ENCODE assay signal across 23 mouse cellular contexts in the genomic region with DNA sequence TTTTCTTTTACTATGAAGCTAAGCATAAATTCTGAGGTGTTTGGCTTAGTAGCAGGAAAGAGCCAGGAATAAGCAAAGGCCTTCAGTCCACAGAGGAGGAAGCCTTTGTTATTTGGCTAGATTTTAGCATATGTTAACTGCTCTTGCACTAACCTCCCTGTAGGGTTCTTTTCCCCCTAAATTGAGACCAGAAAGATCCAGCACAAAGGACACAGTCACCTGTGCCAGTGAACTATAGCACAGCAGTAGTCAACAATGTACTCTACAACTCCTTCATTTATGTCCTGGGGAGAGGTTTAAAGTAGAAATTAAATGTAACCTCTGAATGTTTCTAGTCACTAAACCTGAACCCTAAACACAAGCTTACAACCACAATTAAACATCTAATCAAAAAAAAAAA.
A peak's percentile ranks its signal among the peaks of the same experiment; 100 is the strongest.
DNase-seq lines count a peak whose midpoint lies in the region; TF ChIP-seq lines count a peak whose summit lies in the region.
"Had no signal": no experiment of that assay in that cellular context is flagged by ENCODE, and none has a peak within 500 bp of the region (broad histone marks: within the 10 kb centered on the region; RNA-seq: fewer than 3 reads in every experiment).

No protein-coding gene starts in this region.

- no peaks in the 10 kb centered on the region for H3K9me3 ChIP-seq in ES-E14 (ENCODE audit: control insufficient read depth, insufficient read depth, low read depth, low read length)
- H3K9me3 ChIP-seq in embryonic facial prominence, embryonic 10.5 days = no peaks in the 10 kb centered on the region
- H3K9me3 ChIP-seq: embryonic facial prominence, embryonic 12.5 days; embryonic facial prominence, embryonic 15.5 days; heart, embryonic 10.5 days; heart, embryonic 13.5 days had no signal

- H3K9ac ChIP-seq in ES-E14 (ENCODE audit: insufficient read depth, low read depth, low read length, poor library complexity, severe bottlenecking) = no peak overlapping the region
- H3K9ac ChIP-seq: embryonic facial prominence, embryonic 12.5 days; embryonic facial prominence, embryonic 15.5 days; forebrain, embryonic 12.5 days; heart, embryonic 13.5 days; hindbrain, embryonic 14.5 days had no signal

- H3K4me1 ChIP-seq in ES-E14 (ENCODE audit: control insufficient read depth in 2 of 2, insufficient read depth in 2 of 2, low read length in 2 of 2, poor library complexity in 1 of 2) = peaks cover 0 to 6% of the 10 kb centered on the region in 2 experiments; a peak in 2 of 4 replicates
- H3K4me1 ChIP-seq in embryonic facial prominence, embryonic 10.5 days = no peaks in the 10 kb centered on the region
- H3K4me1 ChIP-seq: embryonic facial prominence, embryonic 12.5 days; embryonic facial prominence, embryonic 15.5 days; heart, embryonic 10.5 days; heart, embryonic 13.5 days had no signal

- DNase-seq in retina, postnatal 1 day = peak; percentile 10
- no peak for DNase-seq in retina, embryonic 14.5 days (ENCODE audit: low spot score)
- DNase-seq in ES-E14 (ENCODE audit: low read depth, low spot score) = peak; percentile 36
- DNase-seq in ZHBTc4 (ENCODE audit: low read depth, low spot score) = peak; percentile 63
- DNase-seq in gastrocnemius, postnatal 4 days (ENCODE audit: low spot score in 2 of 2) = no peak
- no peak for DNase-seq in embryonic facial prominence, embryonic 10.5 days (ENCODE audit: low spot score)
- DNase-seq: adrenal gland, adult 2 months; adrenal gland, postnatal 14 days; cerebellum, adult 11-12 months; cerebellum, adult 8-10 months; cerebellum, postnatal 10 days; gastrocnemius, postnatal 25 days; heart, adult 2 months; heart, postnatal 14 days; heart, postnatal 4 days; kidney, adult 2 months had no signal

- no peak overlapping the region for H3K27ac ChIP-seq in ES-E14 (ENCODE audit: insufficient read depth, low read depth, low read length, poor library complexity, severe bottlenecking)
- H3K27ac ChIP-seq in embryonic facial prominence, embryonic 10.5 days (replicated peaks) = no peak overlapping the region
- H3K27ac ChIP-seq: embryonic facial prominence, embryonic 12.5 days; embryonic facial prominence, embryonic 15.5 days; forebrain, embryonic 12.5 days; heart, adult 2 months; heart, embryonic 10.5 days; heart, embryonic 13.5 days; hindbrain, embryonic 14.5 days; hindbrain, postnatal 0 days had no signal

- no peaks in the 10 kb centered on the region for H3K36me3 ChIP-seq in ES-E14 (ENCODE audit: control insufficient read depth, insufficient read depth, low read length, poor library complexity, severe bottlenecking)
- H3K36me3 ChIP-seq in embryonic facial prominence, embryonic 10.5 days (replicated peaks) = no peaks in the 10 kb centered on the region
- H3K36me3 ChIP-seq: embryonic facial prominence, embryonic 12.5 days; embryonic facial prominence, embryonic 15.5 days; forebrain, embryonic 12.5 days; heart, embryonic 10.5 days; heart, embryonic 13.5 days had no signal

- in situ Hi-C loops in ES-E14 (cut with MboI; ENCODE audit: low sequenced_read_pairs in 2 of 2, unreplicated experiment in 2 of 2) = no loop called here

- H3K4me3 ChIP-seq in ES-E14 (ENCODE audit: insufficient read depth in 1 of 2, low read depth in 1 of 2, low read length in 2 of 2, poor library complexity in 1 of 2, severe bottlenecking in 1 of 2) = no peak overlapping the region
- no peak overlapping the region for H3K4me3 ChIP-seq in embryonic facial prominence, embryonic 10.5 days
- H3K4me3 ChIP-seq: embryonic facial prominence, embryonic 12.5 days; embryonic facial prominence, embryonic 15.5 days; forebrain, embryonic 12.5 days; heart, adult 2 months; heart, embryonic 10.5 days; heart, embryonic 13.5 days had no signal

- H3K27me3 ChIP-seq in embryonic facial prominence, embryonic 10.5 days (replicated peaks; ENCODE audit: low read depth, poor library complexity, severe bottlenecking) = no peaks in the 10 kb centered on the region
- H3K27me3 ChIP-seq: embryonic facial prominence, embryonic 12.5 days; embryonic facial prominence, embryonic 15.5 days; forebrain, embryonic 12.5 days; heart, embryonic 13.5 days had no signal

TF ChIP-seq in ES-E14, 5 proteins besides CTCF, POLR2A, EP300 and RAD21:
- TF ChIP-seq CHD2 (IDR thresholded peaks at IDR 0.05; ENCODE audit: low read depth, low read length) (no peak), ZNF384 (IDR thresholded peaks at IDR 0.05; ENCODE audit: low read depth, low read length) (no peak), ZC3H11A (IDR thresholded peaks at IDR 0.05; ENCODE audit: borderline replicate concordance, low read depth, low read length) (no peak), MAFK (IDR thresholded peaks at IDR 0.05; ENCODE audit: insufficient read depth, low read depth, low read length) (no peak), HCFC1 (IDR thresholded peaks at IDR 0.05; ENCODE audit: borderline replicate concordance, insufficient read depth, low read length) (no peak)

Comparison
In these comparisons a context has a peak if more than half of its experiments do, and no peak if none do; other contexts are left out.
1. DNase-seq: peak in retina, postnatal 1 day (single experiment), ES-E14 (single experiment) and ZHBTc4 (single experiment); none in retina, embryonic 14.5 days (single experiment), gastrocnemius, postnatal 4 days (0 of 2) and embryonic facial prominence, embryonic 10.5 days (single experiment).